Mouse (Mus musculus) fat pad, adult 2 months (tissue): ENCODE measurements around the gene Ube2z.

Experiments used
- DNase-seq: peaks from one replicate; pipeline ENCODE4 v3.0.0-alpha.2; 2011; ENCODE audit warnings: low read depth, low spot score; ENCODE audit errors: extremely low read depth

The Ube2z gene

DNA sequence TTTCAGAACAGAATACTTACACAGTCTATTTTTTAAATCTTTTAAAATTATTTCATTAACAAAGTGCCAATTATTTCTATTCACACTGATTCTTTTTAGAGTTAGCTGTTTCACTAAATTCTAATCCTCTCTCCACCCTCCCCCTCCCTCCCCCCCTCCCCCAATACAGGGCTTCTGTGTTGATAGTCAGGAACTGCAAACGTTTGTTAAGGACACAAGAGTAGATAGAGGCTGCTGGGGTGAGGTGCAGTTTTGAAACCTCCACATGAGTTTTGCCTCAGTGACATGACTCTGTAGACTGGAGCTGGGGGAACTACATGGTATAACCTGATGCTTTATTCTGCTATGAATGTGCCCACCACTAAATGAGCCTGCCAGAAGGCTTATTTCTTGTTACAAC, 56.4 kb downstream of the Ube2z start:
- DNase-seq, result no peak

DNA sequence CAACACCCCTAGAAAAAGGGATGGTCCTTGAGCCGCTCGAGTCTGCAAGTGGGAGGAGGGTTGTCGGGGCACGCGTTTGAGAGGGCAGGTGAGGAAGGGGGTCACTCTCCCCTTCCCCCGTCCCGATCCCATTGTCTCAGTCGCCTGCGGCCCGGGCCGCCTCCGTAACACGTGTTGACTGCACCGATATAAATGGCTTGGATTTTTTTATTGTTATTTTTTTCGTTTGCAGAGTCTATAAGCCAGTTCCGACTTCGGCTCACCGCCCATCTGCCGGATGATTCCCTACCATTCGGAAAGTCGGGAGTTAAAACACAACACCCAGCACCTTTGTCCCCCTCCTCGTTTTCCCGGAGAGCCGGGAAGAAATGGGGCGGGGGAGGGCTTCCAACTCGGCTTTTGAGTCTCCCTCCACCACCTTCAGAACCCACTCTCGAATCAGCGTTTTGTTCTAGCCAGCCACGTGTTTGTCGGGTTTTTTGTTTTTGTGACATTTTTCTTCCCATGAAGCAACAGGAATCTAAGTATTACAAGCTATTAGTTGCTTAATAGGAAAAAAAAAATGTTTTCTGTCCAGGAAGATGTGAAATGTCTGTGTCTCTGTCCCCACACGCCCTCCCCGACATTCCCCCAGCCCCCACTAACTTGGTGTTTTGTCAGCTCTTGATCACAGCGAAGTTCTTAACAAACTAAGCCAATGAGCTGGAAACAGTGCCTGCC, 57.5 kb downstream of the Ube2z start:
- no peak for DNase-seq

DNA sequence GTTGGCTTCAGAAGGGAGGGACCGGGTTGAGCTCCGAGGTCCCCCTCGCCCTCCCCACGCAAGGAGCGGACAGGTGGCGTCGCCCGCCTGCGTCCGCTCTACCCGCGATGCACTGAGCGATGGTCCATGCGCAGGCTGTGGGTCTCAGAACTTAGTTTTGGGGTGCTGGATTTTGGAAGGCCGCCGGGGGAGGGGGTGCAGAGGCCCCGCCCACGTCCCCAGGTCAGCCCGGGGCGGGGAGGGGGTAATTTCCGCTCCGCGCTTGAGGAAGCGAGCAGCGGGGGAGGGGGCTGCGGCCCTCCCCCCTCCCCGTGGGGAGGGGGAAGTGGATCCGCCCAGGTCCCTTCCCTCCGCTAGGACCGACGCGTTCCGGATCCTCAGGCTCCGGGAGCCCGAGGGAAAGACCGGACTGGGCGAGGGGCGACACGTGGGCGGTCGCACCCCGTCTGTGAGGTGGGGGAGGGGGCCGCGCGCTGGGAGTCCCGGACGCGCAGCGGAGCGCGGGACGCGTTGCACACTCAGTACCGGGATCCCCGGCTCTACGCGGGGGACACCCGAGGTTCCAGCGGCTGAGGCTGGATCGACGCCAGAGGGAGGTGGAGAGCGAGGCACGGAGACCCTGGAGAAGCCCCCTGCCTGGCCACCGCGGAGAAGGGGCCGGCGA, 58.2 kb downstream of the Ube2z start:
- no peak for DNase-seq

DNA sequence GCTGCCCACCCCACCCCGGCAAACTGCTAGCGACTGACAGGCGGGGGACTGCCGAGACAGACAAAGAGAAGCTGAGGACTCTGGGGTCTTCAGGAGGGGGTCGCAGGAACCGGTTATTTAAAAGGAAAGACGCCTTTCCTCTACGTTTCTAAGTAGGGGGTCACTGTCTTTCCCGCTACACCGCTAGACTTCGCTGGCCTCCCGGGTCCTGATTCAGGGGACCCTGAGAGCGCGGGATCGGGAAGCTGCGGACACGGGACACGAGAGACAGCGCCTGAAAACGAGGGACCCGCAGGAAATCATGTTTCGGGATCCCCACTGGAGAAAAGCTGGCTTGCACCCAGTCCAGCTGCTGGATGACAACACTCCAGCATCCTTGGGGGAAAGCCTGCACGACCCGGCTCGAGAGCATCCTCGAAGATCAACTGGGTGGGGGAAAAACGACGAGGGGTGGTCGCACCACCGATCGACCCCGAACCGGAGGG, 58.8 kb downstream of the Ube2z start:
- no peak for DNase-seq

DNA sequence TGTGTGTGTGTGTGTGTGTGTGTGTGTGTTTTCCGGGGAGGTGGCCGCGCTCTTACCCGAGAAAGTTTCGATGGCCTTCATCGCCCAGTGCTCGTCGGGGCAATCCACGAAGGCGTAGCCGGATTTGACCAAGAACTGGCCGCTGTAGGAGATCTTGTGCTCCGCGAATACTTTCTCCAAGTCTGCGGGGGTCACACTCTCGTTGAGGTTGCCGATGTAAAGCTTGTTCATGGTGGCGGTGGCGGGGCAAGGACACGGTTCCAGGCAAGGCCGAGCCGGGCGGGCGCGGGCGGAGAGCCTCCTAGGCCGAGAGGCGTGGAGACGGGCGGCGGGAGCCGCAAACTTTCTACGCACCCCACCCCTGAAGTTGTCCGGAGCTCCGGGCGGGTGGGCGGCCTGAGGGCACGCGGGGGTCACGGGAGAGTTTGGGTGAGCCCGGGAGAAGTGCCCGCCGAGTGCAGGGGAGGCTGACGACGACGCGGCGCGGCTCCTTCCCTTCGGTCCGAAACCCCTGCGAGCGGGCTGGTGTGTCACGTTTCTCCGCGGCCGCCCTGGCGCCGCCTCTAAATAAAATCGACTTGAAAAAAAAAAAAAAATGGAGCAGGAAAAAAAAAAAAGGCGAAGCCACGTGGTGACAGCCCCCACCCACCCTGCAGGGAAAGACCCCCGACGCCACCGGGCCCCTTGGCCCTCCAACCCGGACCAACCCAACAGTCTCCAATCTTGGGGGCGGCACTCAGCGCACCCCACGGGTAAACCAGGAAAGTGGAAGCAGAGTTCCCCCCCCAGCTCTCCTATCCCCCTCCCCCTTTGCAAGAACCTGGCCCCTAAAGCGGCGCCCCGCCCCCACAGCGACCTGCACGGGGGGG, 59.6 kb downstream of the Ube2z start, which contains the start of gene Igf2bp1:
TSS of gene Igf2bp1 (minus strand) at position 538 of the 869 bp plus-strand sequence.
- no peak for DNase-seq

DNA sequence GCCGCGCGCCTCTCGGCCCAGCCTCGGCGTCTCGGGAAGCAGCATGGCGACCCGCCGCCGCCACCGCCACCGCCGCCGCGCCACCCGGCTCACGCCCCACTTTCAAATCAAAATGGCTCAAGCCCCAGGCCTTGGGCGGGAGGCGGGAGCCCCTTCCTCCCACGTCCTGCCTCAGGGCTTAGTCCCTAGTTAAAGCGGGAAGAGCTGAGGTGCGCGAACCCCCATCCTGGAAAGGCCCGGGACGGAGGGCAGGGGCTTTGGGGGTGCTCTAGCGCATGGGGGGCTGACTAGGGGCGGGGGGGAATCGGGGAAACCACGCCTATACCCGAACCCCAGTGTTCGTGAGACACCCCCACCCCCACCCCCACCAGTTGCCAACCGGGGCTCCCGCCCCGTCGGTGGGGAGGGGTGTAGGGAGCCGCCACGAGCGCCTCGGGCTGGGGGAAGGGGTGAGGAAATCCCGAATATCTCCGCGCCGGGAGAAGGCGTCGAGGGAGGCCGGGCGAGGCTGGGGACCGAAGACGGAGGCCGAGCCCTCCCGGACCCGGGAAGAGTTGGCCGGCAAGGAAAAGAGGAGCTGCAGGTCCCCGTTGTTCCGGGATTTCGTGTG, 60.3 kb downstream of the Ube2z start:
- no peak for DNase-seq

DNA sequence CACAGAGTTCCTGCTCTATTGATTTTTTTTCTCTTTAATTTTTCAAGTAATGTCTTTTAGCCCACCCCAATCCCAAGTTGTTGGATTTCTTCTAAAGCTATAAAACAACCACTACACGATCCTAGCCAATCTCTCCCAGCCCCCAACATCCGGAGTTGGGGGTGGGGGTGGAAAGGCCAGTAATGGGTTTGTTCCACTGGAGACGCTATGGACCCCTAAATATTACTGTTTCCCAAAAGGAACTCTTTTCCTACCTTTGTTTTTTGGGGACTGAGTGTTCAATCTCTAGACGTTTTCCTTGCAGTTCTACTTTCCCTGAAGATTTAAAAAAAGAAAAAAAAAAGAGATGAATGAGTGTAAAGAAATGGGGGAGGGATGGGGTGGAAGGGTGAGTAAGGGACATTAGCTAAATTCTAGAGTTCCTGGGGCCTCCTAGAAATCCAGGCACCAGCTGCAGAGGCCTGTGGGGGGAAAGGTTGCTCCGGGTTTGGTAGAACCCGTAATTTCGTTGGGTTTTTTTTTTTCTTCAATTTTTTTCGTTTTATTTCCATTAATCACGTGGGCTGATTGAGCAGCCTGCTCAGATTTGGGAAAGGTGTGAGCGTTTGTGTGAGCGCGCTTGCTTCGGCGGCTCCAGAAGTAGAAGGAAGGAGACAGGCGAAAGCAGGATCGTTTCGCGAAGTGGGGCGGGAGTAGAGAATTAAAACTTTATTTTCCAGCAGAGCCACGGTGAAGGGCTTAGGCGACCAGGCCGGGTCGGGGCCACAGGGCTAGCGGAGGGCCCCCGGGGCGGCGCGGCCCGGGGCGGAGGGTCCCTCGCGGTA, 61.0 kb downstream of the Ube2z start:
- DNase-seq, result no peak

DNA sequence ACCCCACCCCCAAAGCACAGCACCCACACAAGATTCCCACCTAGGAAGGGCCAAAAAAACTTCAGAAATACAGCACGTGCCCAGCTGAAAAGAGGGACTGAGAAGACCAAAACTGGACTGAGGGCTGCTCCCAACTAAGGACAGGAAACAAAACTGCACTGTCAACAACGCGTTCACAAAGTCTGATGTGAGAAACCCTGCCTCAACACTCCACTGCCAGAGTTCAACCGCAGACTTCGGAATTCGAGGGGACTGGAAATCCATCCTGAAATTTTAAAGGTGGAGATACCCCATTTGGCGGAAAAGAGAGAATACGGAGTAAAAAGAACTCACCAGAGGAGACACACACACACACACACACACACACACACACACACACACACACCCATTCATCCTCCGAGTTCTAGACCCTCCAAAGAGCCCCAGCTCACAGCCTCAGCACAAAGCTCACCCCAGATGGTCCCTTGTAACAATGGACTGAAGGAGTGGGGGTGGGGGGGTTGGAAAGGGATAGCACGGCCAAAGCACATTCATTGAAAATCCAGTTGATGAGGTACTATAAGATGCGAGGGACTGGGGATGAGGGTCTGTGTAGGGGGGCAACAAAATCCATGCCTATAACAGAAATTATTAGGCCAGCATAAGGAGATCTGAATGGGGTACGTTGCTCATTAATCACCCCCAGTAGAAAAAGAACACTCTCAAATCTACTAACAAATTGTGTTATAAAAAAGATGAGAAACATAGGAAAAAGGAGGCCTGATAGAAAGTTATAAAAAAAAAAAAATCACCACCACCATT, 61.9 kb downstream of the Ube2z start:
- no peak for DNase-seq
